Mouse (Mus musculus): ENCODE data around the gene Ccin.

DNA sequence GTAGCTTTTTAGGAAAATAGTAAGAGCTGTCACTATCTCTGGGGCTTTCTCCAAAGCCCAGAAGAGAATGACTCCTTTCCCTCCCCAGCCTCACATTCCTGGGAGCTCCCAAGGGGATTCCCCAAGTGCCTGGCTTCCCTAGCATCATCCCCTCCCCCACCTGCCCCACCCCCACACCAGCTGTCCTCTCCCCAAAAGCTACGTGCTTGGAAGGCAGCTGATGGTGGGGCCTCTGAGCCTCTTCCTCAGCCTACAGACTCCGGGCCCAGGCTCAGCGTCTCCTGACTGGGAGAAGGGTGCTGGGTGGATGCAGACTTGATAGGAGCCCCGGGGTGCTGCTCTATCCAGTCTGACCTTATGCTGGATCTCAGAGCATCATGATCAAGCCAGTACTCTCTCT, 13.9 kb upstream of the Ccin start:
- TF ChIP-seq POLR2A (IDR thresholded peaks at IDR 0.05; ENCODE audit: borderline replicate concordance, extremely low read depth, insufficient read depth, insufficient read length, poor library complexity, severe bottlenecking) (no peak), CTCF (IDR thresholded peaks at IDR 0.05; ENCODE audit: borderline replicate concordance, extremely low read depth, insufficient read depth, insufficient read length) (no peak)

All from brain, embryonic 14.5 days (tissue).